Mouse (Mus musculus): ENCODE measurements at regions not wholly inside any gene's neighbourhood (a gene's known extent, or its start where the extent isn't known, plus 50 kb on each side); places are given as distances from the start of the nearest gene placed in this dataset.

DNA sequence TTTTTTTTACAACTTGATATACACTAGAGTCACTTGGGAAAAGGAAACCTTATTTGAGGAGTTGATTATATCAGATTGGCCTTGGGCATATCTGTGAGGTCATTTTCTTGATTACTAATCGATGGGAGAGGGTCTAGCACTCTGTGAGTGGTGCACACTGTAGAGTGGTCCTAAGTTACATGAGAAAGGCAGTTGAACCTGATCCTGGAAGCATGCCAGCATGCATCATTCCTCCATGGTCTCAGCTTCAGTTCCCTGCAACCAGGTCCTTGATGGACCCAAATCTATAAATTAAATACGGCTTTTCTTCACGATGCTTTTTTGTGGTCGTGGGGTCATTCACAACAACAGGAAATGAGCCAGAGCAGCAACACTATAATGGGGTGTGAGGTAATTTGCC, 194.2 kb upstream of the Sorcs1 start:
- TF ChIP-seq POLR2A (IDR thresholded peaks at IDR 0.05; ENCODE audit: extremely low read depth, insufficient read depth, low read length) (no peak), CTCF (IDR thresholded peaks at IDR 0.05; ENCODE audit: extremely low read depth, insufficient read depth, low read length) (no peak)
